Mouse (Mus musculus) hindbrain, embryonic 11.5 days (tissue): ENCODE data around the gene Lrrc51. TPM values are rescaled to one million over a fixed set of nuclear protein-coding genes. Genes with fewer than 3 reads are reported as not detected.

Source experiments
- ATAC-seq: fragments of 200-750 bp; cut with Nextera tagmentation; 2 replicates; pipeline ENCODE4 v1.8.0; 2017; ENCODE audit warnings: mild to moderate bottlenecking, moderate TSS enrichment, moderate library complexity; ENCODE audit not compliant: low FRiP score
- DNase-seq: peaks from one replicate; pipeline ENCODE4 v3.0.0-alpha.2; 2015; ENCODE audit warnings: low spot score
- H3K27ac ChIP-seq: fragments of 300-500 bp; sonication (generic); 2 replicates; pipeline ENCODE4 v1.5.1; 2014; ENCODE audit warnings: mild to moderate bottlenecking, low read depth, low read length
- H3K27me3 ChIP-seq: fragments of 300-500 bp; sonication (generic); 2 replicates; pipeline ENCODE4 v1.6.1; 2014; ENCODE audit warnings: mild to moderate bottlenecking, low read length, moderate library complexity, mixed read lengths; ENCODE audit not compliant: control insufficient read depth, insufficient read depth
- H3K36me3 ChIP-seq: fragments of 300-500 bp; sonication (generic); 2 replicates; pipeline ENCODE4 v1.6.1; 2014; ENCODE audit warnings: mild to moderate bottlenecking, low read length, moderate library complexity, mixed read lengths; ENCODE audit not compliant: control insufficient read depth, insufficient read depth
- H3K4me1 ChIP-seq: fragments of 300-500 bp; sonication (generic); replicated peaks from 2 replicates; pipeline ENCODE4 v1.6.1; 2014; ENCODE audit warnings: low read length, mixed read lengths; ENCODE audit not compliant: control insufficient read depth, insufficient read depth
- H3K4me2 ChIP-seq: fragments of 300-500 bp; sonication (generic); replicated peaks from 2 replicates; pipeline ENCODE4 v1.6.1; 2014; ENCODE audit warnings: mild to moderate bottlenecking, low read depth, low read length
- H3K4me3 ChIP-seq: fragments of 300-500 bp; sonication (generic); 2 replicates; pipeline ENCODE4 v1.5.1; 2014; ENCODE audit warnings: low read depth, low read length
- H3K9ac ChIP-seq: fragments of 300-500 bp; sonication (generic); 2 replicates; pipeline ENCODE4 v1.6.1; 2014; ENCODE audit warnings: low read depth, low read length
- H3K9me3 ChIP-seq: fragments of 300-500 bp; sonication (generic); 2 replicates; pipeline ENCODE4 v1.6.1; 2016; ENCODE audit warnings: low read length; ENCODE audit not compliant: control insufficient read depth
- WGBS: fragments of 180-500 bp; shearing (Covaris S2); extraction: QIAGEN DNeasy Blood & Tissue Kit; methylation state at CpG from one replicate; pipeline ENCODE4 v1.1.7; 2014; 5-methylcytosine and 5-hydroxymethylcytosine counted together
- polyA plus RNA-seq: library from polyadenylated mRNA; unstranded; fragments of >200 nt; fragmentation: Nextera tagmentation; extraction: Ambion mirVana; gene quantifications from 2 replicates; pipeline ENCODE4 v1.2.1, GENCODE M21; 2014

The Lrrc51 gene
- polyA plus RNA-seq = 11.4 and 12.2 TPM in 2 replicates

DNA sequence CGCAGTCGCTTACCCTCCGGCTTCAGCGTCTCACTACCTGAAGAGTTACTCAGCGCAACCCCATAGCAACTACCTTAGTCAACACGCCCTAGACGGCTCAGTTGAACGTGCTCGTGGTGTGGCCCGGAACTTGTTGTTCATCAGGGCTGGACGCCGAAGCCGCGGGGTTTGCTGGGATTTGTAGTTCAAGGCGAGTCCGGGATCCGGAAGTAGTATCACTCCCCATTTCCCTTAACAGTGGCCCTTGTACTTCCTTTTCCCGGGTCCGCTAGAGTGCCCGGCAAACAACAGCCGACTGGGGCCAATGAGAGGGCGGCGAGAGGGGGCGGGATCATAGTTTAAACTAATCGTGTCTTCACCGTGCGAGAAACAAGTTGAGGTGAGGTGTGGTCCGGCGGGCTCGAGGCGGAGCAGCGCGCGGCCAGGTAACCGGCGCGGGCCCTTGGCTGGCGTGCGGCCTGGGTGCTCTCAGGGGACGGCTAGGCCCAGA, at the start of gene Lrrc51, which contains the start of gene Numa1:
Lrrc51 (minus strand) TSS at position 145 of the 490 bp plus-strand sequence.
Numa1 (plus strand) TSS at position 361 of the 490 bp plus-strand sequence.
- no peaks in the 10 kb centered on the region for H3K36me3 ChIP-seq
- WGBS = 0% methylated on average over 40 of the region's 40 CpGs
- ATAC-seq = peak; percentile 99
- H3K27ac ChIP-seq = peak within 1 kb of the TSS; percentile 70
- peak within 1 kb of the TSS; percentile 73 for H3K4me2 ChIP-seq
- no peaks in the 10 kb centered on the region for H3K27me3 ChIP-seq
- no peaks in the 10 kb centered on the region for H3K4me1 ChIP-seq
- peak within 1 kb of the TSS; percentile 87 for H3K9ac ChIP-seq
- peak within 1 kb of the TSS; percentile 92 for H3K4me3 ChIP-seq
- peak; percentile 96 for DNase-seq
- H3K9me3 ChIP-seq = no peaks in the 10 kb centered on the region

- Histone ChIP-seq H3K4me2 (no peak overlapping the region), H3K36me3 (0 out of 2 replicates have a peak, but pooled peaks cover 2% of the 10 kb centered on the region)
- 75% methylated on average over 1 of the region's 1 CpGs for WGBS
Observed at GRCm38 (mm10) chr7:101982735-101983134, 49.0 kb upstream of the Lrrc51 start.

DNA sequence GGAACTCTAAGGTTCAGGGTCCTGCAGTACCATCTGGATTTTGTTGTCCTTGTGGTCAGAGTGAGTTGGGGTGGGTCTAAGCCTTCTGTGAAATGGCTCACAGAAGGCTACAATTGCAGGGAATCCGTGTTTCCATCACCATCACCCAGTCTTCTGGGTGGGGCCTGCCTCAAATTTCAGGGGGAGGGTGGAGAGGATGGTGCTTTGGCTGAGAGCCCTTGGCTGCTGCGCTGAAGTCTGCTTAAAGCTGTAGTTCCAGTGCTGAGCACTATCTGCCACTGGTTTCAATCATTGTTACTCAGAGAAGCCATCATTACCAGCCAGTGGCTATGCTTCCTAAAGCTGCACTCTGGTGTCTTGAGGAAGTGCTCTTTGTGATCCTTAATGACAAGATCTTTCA, 40.8 kb upstream of the Lrrc51 start:
- DNase-seq = no peak
- peaks cover 2% of the 10 kb centered on the region; the same call in 1 of the 2 replicates for H3K36me3 ChIP-seq
- WGBS = 49% methylated on average over 2 of the region's 2 CpGs
- no peaks in the 10 kb centered on the region for H3K9me3 ChIP-seq
- H3K4me1 ChIP-seq = peaks cover 4% of the 10 kb centered on the region
- H3K27me3 ChIP-seq = no peaks in the 10 kb centered on the region
- H3K9ac ChIP-seq = no peak overlapping the region
- no peak for ATAC-seq
- no peak overlapping the region for H3K4me3 ChIP-seq
- no peak overlapping the region for H3K4me2 ChIP-seq
- H3K27ac ChIP-seq = no peak overlapping the region

More at GRCm38 (mm10) chr7:101982735-101983134, 49.0 kb upstream of the Lrrc51 start:
- Histone ChIP-seq H3K9ac (no peak overlapping the region), H3K4me1 (no peaks in the 10 kb centered on the region), H3K4me3 (no peak overlapping the region), H3K27me3 (no peaks in the 10 kb centered on the region), H3K27ac (no peak overlapping the region), H3K9me3 (no peaks in the 10 kb centered on the region)
- ATAC-seq (no peak), DNase-seq (no peak)

GRCm38 (mm10) chr7:101973730-101974129, 40.0 kb upstream of the Lrrc51 start:
- Histone ChIP-seq H3K4me2 (no peak overlapping the region), H3K4me1 (peaks cover 6% of the 10 kb centered on the region), H3K4me3 (no peak overlapping the region), H3K36me3 (no peaks in the 10 kb centered on the region; the same call in 1 of the 2 replicates), H3K9me3 (no peaks in the 10 kb centered on the region), H3K27ac (no peak overlapping the region), H3K27me3 (no peaks in the 10 kb centered on the region), H3K9ac (no peak overlapping the region)
- DNase-seq = peak; percentile 25
- no peak for ATAC-seq
- 63% methylated on average over 3 of the region's 3 CpGs for WGBS

- H3K4me3 ChIP-seq = peak overlapping the region; percentile 74
- DNase-seq = no peak
- H3K36me3 ChIP-seq = no peaks in the 10 kb centered on the region; the same call in 1 of the 2 replicates
- no peak for ATAC-seq
- H3K9me3 ChIP-seq = no peaks in the 10 kb centered on the region
- peak overlapping the region; percentile 96 for H3K9ac ChIP-seq
- peaks cover 6% of the 10 kb centered on the region for H3K4me1 ChIP-seq
- WGBS = 57% methylated on average over 2 of the region's 2 CpGs
- H3K4me2 ChIP-seq = peak overlapping the region; percentile 76
- H3K27ac ChIP-seq = peak overlapping the region; percentile 99
- no peaks in the 10 kb centered on the region for H3K27me3 ChIP-seq
Observed at GRCm38 (mm10) chr7:101971721-101972120, 38.0 kb upstream of the Lrrc51 start.

- ATAC-seq = peak; percentile 73
- peaks cover 6% of the 10 kb centered on the region for H3K4me1 ChIP-seq
- 6% methylated on average over 19 of the region's 19 CpGs for WGBS
Observed at GRCm38 (mm10) chr7:101970821-101971461, 37.2 kb upstream of the Lrrc51 start.

DNA sequence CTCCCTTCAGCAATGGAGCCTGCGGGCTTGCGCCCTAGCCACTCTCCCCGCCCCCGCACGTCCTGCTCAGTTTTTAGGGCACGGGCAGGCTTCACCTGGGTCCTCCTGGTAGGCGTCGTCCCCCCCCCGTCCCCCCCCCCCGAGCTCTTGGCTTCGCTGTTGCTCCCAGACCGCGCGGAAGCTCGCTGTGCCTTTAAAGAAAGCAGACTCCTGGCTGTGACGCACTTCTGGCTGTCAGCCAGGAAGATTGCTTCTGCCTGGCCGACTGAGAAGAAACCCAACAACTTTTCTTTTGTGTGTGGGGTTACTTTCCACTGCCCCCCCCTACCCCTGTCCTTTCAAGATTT, 36.7 kb upstream of the Lrrc51 start:
- H3K36me3 ChIP-seq = no peaks in the 10 kb centered on the region; the same call in 1 of the 2 replicates
- DNase-seq (peak; percentile 88), ATAC-seq (peak; percentile 84)
- WGBS = 0% methylated on average over 11 of the region's 17 CpGs
- peak overlapping the region; percentile 76 for H3K4me2 ChIP-seq
- peaks cover 6% of the 10 kb centered on the region for H3K4me1 ChIP-seq
- H3K9ac ChIP-seq = peak overlapping the region; percentile 96
- H3K27me3 ChIP-seq = no peaks in the 10 kb centered on the region
- H3K27ac ChIP-seq = peak overlapping the region; percentile 99
- peak overlapping the region; percentile 74 for H3K4me3 ChIP-seq
- H3K9me3 ChIP-seq = no peaks in the 10 kb centered on the region

More at GRCm38 (mm10) chr7:101970821-101971461, 37.2 kb upstream of the Lrrc51 start:
- peak; percentile 75 for DNase-seq
- Histone ChIP-seq H3K36me3 (no peaks in the 10 kb centered on the region; the same call in 1 of the 2 replicates), H3K27ac (peak overlapping the region; percentile 99), H3K4me3 (peak overlapping the region; percentile 74), H3K4me2 (peak overlapping the region; percentile 76), H3K27me3 (no peaks in the 10 kb centered on the region), H3K9ac (peak overlapping the region; percentile 96), H3K9me3 (no peaks in the 10 kb centered on the region)

GRCm38 (mm10) chr7:101969694-101970428, 36.2 kb upstream of the Lrrc51 start:
- Histone ChIP-seq H3K27me3 (no peaks in the 10 kb centered on the region), H3K4me2 (peak overlapping the region; percentile 76), H3K9me3 (no peaks in the 10 kb centered on the region), H3K27ac (peak overlapping the region; percentile 99), H3K4me3 (peak overlapping the region; percentile 74), H3K36me3 (no peaks in the 10 kb centered on the region), H3K4me1 (peaks cover 6% of the 10 kb centered on the region), H3K9ac (peak overlapping the region; percentile 96)
- peak; percentile 95 for ATAC-seq
- DNase-seq = peak; percentile 85
- WGBS = under 1% methylated on average over 43 of the region's 53 CpGs
